Mouse (Mus musculus): ENCODE results near the gene Serinc1.

The Serinc1 gene

GRCm38 (mm10) chr10:57481717-57482116, 50.6 kb downstream of the Serinc1 start:
- DNase-seq: no peak

GRCm38 (mm10) chr10:57477121-57477843, 55.0 kb downstream of the Serinc1 start:
- DNase-seq: no peak
